Mouse (Mus musculus) MEL (cell line): Measurements from ENCODE around the gene Ndufaf7. TPM values are rescaled to one million over a fixed set of nuclear protein-coding genes. Genes with fewer than 3 reads are reported as not detected.

ENCODE experiments used
- DNase-seq: peaks from one replicate; pipeline ENCODE4 v3.0.0; 2011; ENCODE audit warnings: low read depth, low spot score
- H3K27ac ChIP-seq: 2 replicates; pipeline ENCODE4 v1.5.1; 2012; ENCODE audit warnings: low read depth, mild to moderate bottlenecking, control low read depth, low read length, moderate library complexity; ENCODE audit not compliant: control insufficient read depth
- H3K27me3 ChIP-seq, 2 experiments: fragments of 150-350 bp in 1 of 2; sonication (generic) in 1 of 2; 2 replicates each; pipeline ENCODE4 v1.6.1; 2012; ENCODE audit warnings: low read length in 2 of 2, mild to moderate bottlenecking in 2 of 2, improper control_type of control experiment in 1 of 2, moderate library complexity in 1 of 2; ENCODE audit not compliant: insufficient read depth in 2 of 2, control insufficient read depth in 1 of 2
- H3K36me3 ChIP-seq, 2 experiments: 2 replicates each; pipeline ENCODE4 v1.6.1; 2012 to 2014; ENCODE audit warnings: low read length in 2 of 2, improper control_type of control experiment in 1 of 2, inconsistent platforms in 1 of 2, mild to moderate bottlenecking in 1 of 2; ENCODE audit not compliant: insufficient read depth in 2 of 2, control insufficient read depth in 1 of 2
- H3K4me1 ChIP-seq, 2 experiments: fragments of 150-350 bp in 1 of 2; sonication (generic) in 1 of 2; 2 replicates each; pipeline ENCODE4 v1.6.1; 2012; ENCODE audit warnings: low read length in 2 of 2, improper control_type of control experiment in 1 of 2, mild to moderate bottlenecking in 1 of 2; ENCODE audit not compliant: insufficient read depth in 2 of 2, control insufficient read depth in 1 of 2
- H3K4me3 ChIP-seq, 2 experiments: fragments of 150-350 bp in 1 of 2; sonication (generic) in 1 of 2; 2 replicates each; pipeline ENCODE4 v1.5.1; 2012; ENCODE audit warnings: low read depth in 2 of 2, low read length in 2 of 2, mild to moderate bottlenecking in 2 of 2, moderate library complexity in 2 of 2, control low read depth in 1 of 2, improper control_type of control experiment in 1 of 2; ENCODE audit not compliant: control insufficient read depth in 1 of 2, insufficient read depth in 1 of 2
- H3K79me2 ChIP-seq: 2 replicates; pipeline ENCODE4 v1.6.1; 2012; ENCODE audit warnings: mild to moderate bottlenecking, low read length, moderate library complexity; ENCODE audit not compliant: control insufficient read depth, poor library complexity, insufficient read depth
- H3K9ac ChIP-seq: 2 replicates; pipeline ENCODE4 v1.6.1; 2012; ENCODE audit warnings: low read depth, mild to moderate bottlenecking, control low read depth, low read length, moderate library complexity; ENCODE audit not compliant: control insufficient read depth, poor library complexity, severe bottlenecking
- H3K9me3 ChIP-seq: fragments of 150-350 bp; sonication (generic); replicated peaks from 2 replicates; pipeline ENCODE4 v1.6.1; 2012; ENCODE audit warnings: mild to moderate bottlenecking, low read length, improper control_type of control experiment, moderate library complexity; ENCODE audit not compliant: insufficient read depth
- CHD2 ChIP-seq: IDR thresholded peaks from 2 replicates; pipeline ENCODE4 v1.6.1; 2011; ENCODE audit warnings: low read length, improper control_type of control experiment
- E2F4 ChIP-seq: IDR thresholded peaks from 2 replicates; pipeline ENCODE4 v1.6.1; 2011; ENCODE audit warnings: low read depth, low read length, improper control_type of control experiment, borderline replicate concordance
- ELF1 ChIP-seq: IDR thresholded peaks from 2 replicates; pipeline ENCODE4 v1.6.1; 2014; ENCODE audit warnings: low read depth, mild to moderate bottlenecking, inconsistent platforms, low read length, improper control_type of control experiment, moderate library complexity
- EP300 ChIP-seq, 2 experiments: IDR thresholded peaks; 2 replicates each; pipeline ENCODE4 v1.6.1; 2011; ENCODE audit warnings: improper control_type of control experiment in 2 of 2, low read length in 2 of 2, low read depth in 1 of 2, mild to moderate bottlenecking in 1 of 2
- ETS1 ChIP-seq: IDR thresholded peaks from 2 replicates; pipeline ENCODE4 v1.6.1; 2012; ENCODE audit warnings: low read depth, mild to moderate bottlenecking, inconsistent platforms, low read length, improper control_type of control experiment, moderate library complexity
- GABPA ChIP-seq: IDR thresholded peaks from 2 replicates; pipeline ENCODE4 v1.6.1; 2012; ENCODE audit warnings: low read depth, mild to moderate bottlenecking, inconsistent platforms, low read length, improper control_type of control experiment, moderate library complexity
- GATA1 ChIP-seq: IDR thresholded peaks from 2 replicates; pipeline ENCODE4 v1.6.1; 2011; ENCODE audit warnings: low read depth, low read length, improper control_type of control experiment
- HCFC1 ChIP-seq: IDR thresholded peaks from 2 replicates; pipeline ENCODE4 v1.6.1; 2012; ENCODE audit warnings: low read depth, mild to moderate bottlenecking, inconsistent platforms, low read length, improper control_type of control experiment, moderate library complexity
- JUND ChIP-seq: IDR thresholded peaks from 2 replicates; pipeline ENCODE4 v1.6.1; 2011; ENCODE audit warnings: low read depth, mild to moderate bottlenecking, improper control_type of control experiment, low read length
- MAFK ChIP-seq: IDR thresholded peaks from 2 replicates; pipeline ENCODE4 v1.6.1; 2011; ENCODE audit warnings: low read depth, mild to moderate bottlenecking, low read length, improper control_type of control experiment, borderline replicate concordance
- MAZ ChIP-seq: IDR thresholded peaks from 2 replicates; pipeline ENCODE4 v1.6.1; 2012; ENCODE audit warnings: low read depth, mild to moderate bottlenecking, inconsistent platforms, low read length, improper control_type of control experiment
- MYB ChIP-seq: IDR thresholded peaks from 2 replicates; pipeline ENCODE4 v1.6.1; 2011; ENCODE audit warnings: mild to moderate bottlenecking, low read depth, low read length, improper control_type of control experiment
- MYC ChIP-seq: IDR thresholded peaks from 2 replicates; pipeline ENCODE4 v1.6.1; 2011; ENCODE audit warnings: low read depth, mild to moderate bottlenecking, low read length, improper control_type of control experiment, moderate library complexity
- NELFE ChIP-seq: IDR thresholded peaks from 2 replicates; pipeline ENCODE4 v1.6.1; 2011; ENCODE audit warnings: low read depth, low read length, improper control_type of control experiment
- NRF1 ChIP-seq: IDR thresholded peaks from 2 replicates; pipeline ENCODE4 v1.6.1; 2014; ENCODE audit warnings: low read depth, mild to moderate bottlenecking, inconsistent platforms, low read length, improper control_type of control experiment, moderate library complexity; ENCODE audit not compliant: poor library complexity, insufficient read depth, severe bottlenecking
- POLR2AphosphoS2 ChIP-seq: IDR thresholded peaks from 2 replicates; pipeline ENCODE4 v1.6.1; 2011; ENCODE audit warnings: low read length, improper control_type of control experiment
- RCOR1 ChIP-seq: IDR thresholded peaks from 2 replicates; pipeline ENCODE4 v1.6.1; 2012; ENCODE audit warnings: low read depth, mild to moderate bottlenecking, inconsistent platforms, low read length, improper control_type of control experiment
- SMC3 ChIP-seq: IDR thresholded peaks from 2 replicates; pipeline ENCODE4 v1.6.1; 2011; ENCODE audit warnings: low read depth, low read length, improper control_type of control experiment
- TAL1 ChIP-seq: IDR thresholded peaks from 2 replicates; pipeline ENCODE4 v1.6.1; 2012; ENCODE audit warnings: mild to moderate bottlenecking, inconsistent platforms, low read length, moderate library complexity, mixed read lengths
- UBTF ChIP-seq: IDR thresholded peaks from 2 replicates; pipeline ENCODE4 v1.6.1; 2012; ENCODE audit warnings: low read depth, mild to moderate bottlenecking, inconsistent platforms, low read length, improper control_type of control experiment, moderate library complexity, borderline replicate concordance; ENCODE audit not compliant: insufficient read depth
- USF1 ChIP-seq: IDR thresholded peaks from 2 replicates; pipeline ENCODE4 v1.6.1; 2014; ENCODE audit warnings: low read depth, mild to moderate bottlenecking, inconsistent platforms, low read length, improper control_type of control experiment, moderate library complexity
- USF2 ChIP-seq, 2 experiments: IDR thresholded peaks; 2 replicates each; pipeline ENCODE4 v1.6.1; 2011 to 2012; ENCODE audit warnings: improper control_type of control experiment in 2 of 2, low read length in 2 of 2, borderline replicate concordance in 1 of 2, inconsistent platforms in 1 of 2, low read depth in 1 of 2, mild to moderate bottlenecking in 1 of 2; ENCODE audit not compliant: insufficient read depth in 1 of 2
- ZC3H11A ChIP-seq: IDR thresholded peaks from 2 replicates; pipeline ENCODE4 v1.6.1; 2012; ENCODE audit warnings: low read depth, mild to moderate bottlenecking, inconsistent platforms, low read length, improper control_type of control experiment
- polyA plus RNA-seq, 2 experiments: library from polyadenylated mRNA; stranded (reverse) in 1 of 2; unstranded in 1 of 2; fragments of >175 nt in 1 of 2; fragments of >200 nt in 1 of 2; gene quantifications; 2 replicates each; pipeline versions ENCODE4 v1.2.1 to v1.2.4; 2012; ENCODE audit warnings: low replicate concordance in 2 of 2, low read depth in 1 of 2; ENCODE audit not compliant: insufficient read length in 2 of 2, insufficient read depth in 1 of 2, missing spikeins in 1 of 2
- total RNA-seq: library from RNA; depleted of rRNA; stranded (reverse); fragments of 300-350 nt; gene quantifications from 2 replicates; pipeline ENCODE4 v1.2.3, GENCODE M21; 2012

Ndufaf7 gene
- total and polyA plus RNA-seq, 3 experiments = 22.6 to 29.3 TPM; not detected in 1

- no peaks in the 10 kb centered on the region for H3K9me3 ChIP-seq
- no peak for DNase-seq
- no peak overlapping the region for H3K9ac ChIP-seq
- H3K27me3 ChIP-seq = peaks cover 0 to 1% of the 10 kb centered on the region in 2 experiments; a peak in 1 of 4 replicates
- H3K4me3 ChIP-seq = no peak overlapping the region
- no peaks in the 10 kb centered on the region for H3K4me1 ChIP-seq
- no peaks in the 10 kb centered on the region for H3K79me2 ChIP-seq
- peaks cover 0 to 2% of the 10 kb centered on the region in 2 experiments; a peak in 1 of 4 replicates for H3K36me3 ChIP-seq
- H3K27ac ChIP-seq = no peak overlapping the region
- TF ChIP-seq POLR2AphosphoS2 (no peak), ELF1 (no peak), CHD2 (no peak), JUND (no peak), E2F4 (no peak), NELFE (no peak), TAL1 (no peak)
Observed at GRCm38 (mm10) chr17:78991549-78991948, 54.6 kb downstream of the Ndufaf7 start.

DNA sequence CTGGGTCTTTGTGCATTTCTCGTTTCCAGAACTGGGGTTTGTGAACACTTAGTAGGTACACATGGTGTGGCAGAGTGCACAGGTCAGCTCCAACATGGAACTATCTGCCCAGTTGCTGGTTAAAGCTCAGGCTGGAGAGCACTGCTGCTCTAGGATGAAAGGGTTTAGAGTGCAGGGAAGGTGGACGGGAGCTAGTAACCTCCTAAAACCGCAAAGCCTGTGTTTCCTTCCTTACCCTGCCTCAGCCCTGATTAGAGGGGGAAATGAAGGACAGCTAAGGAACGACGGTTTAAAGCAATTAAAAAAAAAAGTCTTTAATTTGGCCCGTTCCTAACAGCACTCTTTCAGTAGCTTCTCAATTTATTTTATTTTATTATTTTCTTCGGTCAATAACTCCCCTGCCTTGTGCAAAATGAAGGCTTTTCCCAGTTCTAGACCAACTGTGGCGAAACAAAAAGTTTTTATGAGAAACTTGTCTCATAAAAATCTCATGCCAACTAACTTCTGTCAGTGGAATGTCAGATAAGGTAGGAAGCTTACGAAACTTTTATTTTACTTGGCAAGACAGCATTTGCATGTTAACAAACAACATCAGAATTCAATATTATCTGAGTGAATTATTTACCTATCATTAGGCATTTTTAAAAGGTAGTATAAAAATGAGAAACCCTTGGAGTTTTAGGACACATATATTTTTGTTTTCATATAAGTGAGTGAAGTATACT lies 55.5 kb downstream of the Ndufaf7 start:
- TF ChIP-seq UBTF = no peak
- TF ChIP-seq ETS1 = no peak
- TF ChIP-seq USF1 = no peak
- no peak for TF ChIP-seq GABPA
- no peak for TF ChIP-seq EP300 (IDR thresholded peaks at IDR 0.05; ENCODE audit: low read depth in 1 of 2, low read length in 2 of 2)
- no peak for TF ChIP-seq USF2 (IDR thresholded peaks at IDR 0.05; ENCODE audit: borderline replicate concordance in 1 of 2, insufficient read depth in 1 of 2, low read depth in 1 of 2, low read length in 2 of 2)
- TF ChIP-seq ZC3H11A = no peak
- no peak for TF ChIP-seq MYB
- TF ChIP-seq MAFK = no peak
- TF ChIP-seq RCOR1 = no peak
- TF ChIP-seq SMC3 = no peak
- TF ChIP-seq GATA1 = no peak
- TF ChIP-seq JUND = no peak
- TF ChIP-seq MAZ = no peak
- TF ChIP-seq TAL1 = no peak
- TF ChIP-seq NRF1 = no peak
- TF ChIP-seq MYC = no peak
- no peak for TF ChIP-seq HCFC1
- TF ChIP-seq E2F4 = no peak
- no peaks in the 10 kb centered on the region for H3K9me3 ChIP-seq
- H3K4me3 ChIP-seq = no peak overlapping the region
- H3K79me2 ChIP-seq = no peaks in the 10 kb centered on the region
- no peak overlapping the region for H3K27ac ChIP-seq
- peaks cover 0 to 2% of the 10 kb centered on the region in 2 experiments; a peak in 1 of 4 replicates for H3K36me3 ChIP-seq
- no peaks in the 10 kb centered on the region for H3K4me1 ChIP-seq
- peaks cover 0 to 1% of the 10 kb centered on the region in 2 experiments; a peak in 1 of 4 replicates for H3K27me3 ChIP-seq
- H3K9ac ChIP-seq = no peak overlapping the region
- DNase-seq = no peak
